Mouse (Mus musculus) natural killer cell, adult 2 months (primary cell): ENCODE measurements at regions not wholly inside any gene's neighbourhood (a gene's known extent, or its start where the extent isn't known, plus 50 kb on each side); places are given as distances from the start of the nearest gene placed in this dataset.
"Not testable (repeated sequence)": the region's sequence is repeated elsewhere in the genome, so short reads cannot be mapped to it uniquely, and the experiment has no call there.

Experiments used
- DNase-seq, 2 experiments: peaks; one replicate each; pipeline ENCODE4 v3.0.0; 2022; ENCODE audit warnings: low spot score in 2 of 2

GRCm38 (mm10) chr15:41283199-41283598, 1149.0 kb downstream of the 9330182O14Rik start:
- no peak for DNase-seq

- no peak for DNase-seq
These were observed 1152.7 kb downstream of the 9330182O14Rik start for GRCm38 (mm10) chr15:41286809-41287413.

DNA sequence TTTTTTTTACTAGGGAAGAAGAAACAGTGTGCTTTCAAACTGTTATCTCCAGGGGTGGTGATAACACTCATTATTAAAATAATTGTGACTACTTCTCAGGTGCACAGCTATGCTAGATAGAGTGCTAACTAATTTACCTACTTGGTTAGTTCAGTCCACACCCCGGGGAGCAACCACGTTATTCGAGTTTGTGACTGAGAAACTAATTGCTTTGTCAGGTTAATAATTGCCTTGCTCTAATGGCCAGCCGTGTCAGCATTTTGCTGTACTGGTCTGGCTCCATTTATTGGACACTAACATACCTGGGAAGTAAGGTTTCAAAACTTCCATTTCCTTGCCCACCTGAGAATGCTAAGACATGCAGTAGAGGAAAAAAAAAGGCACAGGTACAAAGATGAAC, 1163.3 kb downstream of the 9330182O14Rik start:
- DNase-seq = no peak

DNA sequence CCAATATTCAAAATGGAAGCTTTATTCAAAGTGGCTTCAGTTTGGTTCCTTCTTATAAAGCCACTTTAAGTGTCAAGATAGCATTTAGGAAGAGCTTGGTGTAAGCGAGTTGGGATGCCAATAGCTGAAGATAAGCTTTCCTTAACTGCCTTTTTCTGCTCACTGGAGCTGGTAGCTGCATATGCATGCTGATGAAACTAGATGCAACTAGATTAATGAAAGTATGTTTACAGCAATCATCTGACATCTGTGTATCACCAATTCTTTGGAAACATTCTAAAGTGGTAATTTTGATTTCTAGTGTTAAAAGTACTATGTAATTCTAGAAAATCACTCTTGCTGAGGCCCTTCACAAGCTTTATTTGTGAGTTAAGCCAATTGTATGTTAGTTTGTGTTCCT, 1172.5 kb downstream of the 9330182O14Rik start:
- no peak for DNase-seq

DNA sequence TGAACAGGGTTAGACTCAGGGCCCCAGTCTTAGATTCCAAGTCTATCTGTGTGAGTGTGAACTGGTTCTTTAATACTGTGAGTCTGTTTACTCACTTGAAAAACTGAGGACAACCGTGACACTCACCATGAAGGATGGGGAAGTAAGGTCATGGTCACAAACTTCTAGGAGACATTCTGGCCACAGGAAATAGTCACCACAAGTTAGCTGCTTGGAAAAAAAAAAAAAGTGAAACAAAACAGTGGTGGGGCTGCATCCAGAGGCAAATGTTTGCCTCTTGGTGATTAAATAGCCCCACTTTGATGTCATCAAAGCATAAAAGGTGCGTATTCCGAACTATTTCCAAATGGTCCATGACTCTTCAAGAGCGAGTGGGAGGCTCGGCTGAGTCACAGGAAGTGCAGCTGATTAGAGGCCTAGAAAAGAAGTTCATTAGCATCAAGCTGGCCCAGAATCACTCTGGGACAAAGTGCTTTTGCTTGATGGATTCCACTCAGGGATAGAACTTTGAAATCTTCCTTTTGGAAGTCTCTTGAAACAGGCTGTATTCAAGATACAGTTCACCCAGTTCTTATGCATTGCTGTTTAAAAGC, 1177.7 kb downstream of the 9330182O14Rik start:
- no peak for DNase-seq

GRCm38 (mm10) chr15:41314916-41315315, 1180.8 kb downstream of the 9330182O14Rik start:
- DNase-seq = no peak

DNA sequence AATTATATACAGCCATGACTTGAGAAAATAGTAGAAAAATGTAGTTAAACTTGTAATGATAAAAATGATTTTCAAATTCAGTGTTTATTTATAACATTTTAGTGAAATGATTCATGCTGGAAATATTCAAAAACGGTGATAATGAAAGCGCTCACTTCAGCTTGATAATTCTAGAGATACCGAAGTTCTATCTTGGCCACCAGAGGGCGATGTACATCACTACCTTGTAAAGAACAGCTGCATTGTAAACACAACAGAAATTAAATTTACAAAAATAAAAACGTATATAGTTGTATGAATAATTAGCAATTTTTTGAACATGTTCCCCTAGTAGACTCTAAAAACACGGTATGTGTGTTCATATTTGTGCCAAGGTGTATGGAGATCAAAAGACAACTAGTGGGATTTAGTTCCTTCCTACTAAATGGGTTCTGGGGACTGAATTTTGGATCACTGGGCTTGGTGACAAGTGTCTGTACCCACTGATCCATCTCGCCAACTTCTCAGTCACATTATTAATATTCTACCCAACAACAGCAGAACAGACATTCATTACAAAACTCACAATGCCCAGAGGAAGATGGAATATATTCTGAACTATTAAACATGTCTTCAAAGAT, 1191.6 kb downstream of the 9330182O14Rik start:
- peak in 1 of 2 experiments; percentile 1 for DNase-seq

DNA sequence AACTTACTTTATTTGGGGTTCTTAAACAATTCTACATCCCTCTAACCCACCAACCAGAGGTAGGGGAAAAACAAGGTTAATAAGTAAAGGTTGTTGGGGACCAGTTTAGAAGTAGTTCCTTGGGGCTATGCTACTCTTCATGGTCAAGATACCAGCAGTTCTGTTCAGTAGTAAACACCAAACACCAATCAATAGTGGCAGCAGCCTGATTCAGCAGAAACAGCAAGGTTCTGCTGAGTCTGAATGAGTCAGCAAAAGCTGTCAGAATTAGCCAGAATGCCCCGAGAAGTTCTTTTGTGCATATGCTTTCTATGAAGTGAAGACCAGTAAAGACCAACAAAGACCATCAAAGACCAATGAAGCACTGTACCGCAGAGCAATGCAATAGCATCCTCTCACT, 1195.1 kb downstream of the 9330182O14Rik start:
- DNase-seq = no peak

GRCm38 (mm10) chr15:41330085-41330484, 1195.9 kb downstream of the 9330182O14Rik start:
- no peak for DNase-seq

DNA sequence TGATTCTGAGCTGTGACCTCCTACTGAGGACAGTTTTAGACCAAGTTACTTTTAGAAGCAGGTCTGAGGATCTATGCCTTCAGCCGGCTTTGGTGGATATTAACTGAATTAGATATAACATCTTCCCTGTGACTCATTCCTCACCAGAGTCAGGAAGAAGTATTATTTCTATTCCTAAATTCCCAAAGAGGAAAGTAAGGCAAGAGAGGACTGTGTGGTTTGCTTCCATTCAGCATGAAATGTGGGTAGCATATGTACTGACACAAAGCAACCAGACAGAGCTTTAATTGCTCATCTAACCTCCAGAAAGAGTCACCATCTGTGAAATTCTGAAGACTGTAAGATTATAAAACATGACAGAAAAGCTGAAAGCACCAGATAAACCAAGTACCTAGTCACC, 1198.3 kb downstream of the 9330182O14Rik start:
- no peak for DNase-seq

GRCm38 (mm10) chr15:41333165-41333564, 1199.0 kb downstream of the 9330182O14Rik start:
- DNase-seq = no peak

- not testable (repeated sequence) for DNase-seq
These were observed 1206.5 kb downstream of the 9330182O14Rik start for GRCm38 (mm10) chr15:41340621-41341020.

DNA sequence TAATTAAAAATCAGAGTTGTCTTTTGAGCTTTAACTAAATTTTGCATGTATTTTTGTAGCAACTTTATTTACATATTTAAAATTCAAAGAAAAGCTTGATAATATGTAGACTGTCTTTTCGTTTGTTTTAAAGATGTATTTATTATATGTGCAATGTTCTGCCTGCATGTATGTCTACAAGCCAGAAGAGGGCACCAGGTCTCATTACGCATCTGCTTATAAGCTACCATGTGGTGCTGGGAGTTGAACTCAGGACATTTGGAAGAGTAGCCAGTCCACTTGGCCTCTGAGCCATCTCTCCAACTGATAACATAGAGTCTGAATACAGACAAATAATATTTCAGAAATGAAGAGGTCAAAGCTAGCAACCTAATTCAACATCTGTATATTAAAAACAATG, 1211.4 kb downstream of the 9330182O14Rik start:
- DNase-seq = no peak

- DNase-seq = no peak
These were observed 1213.1 kb downstream of the 9330182O14Rik start for GRCm38 (mm10) chr15:41347221-41347620.

- DNase-seq = no peak
These were observed 1218.0 kb downstream of the 9330182O14Rik start for GRCm38 (mm10) chr15:41352129-41352528.

GRCm38 (mm10) chr15:41359276-41359675, 1225.1 kb downstream of the 9330182O14Rik start:
- no peak for DNase-seq

DNA sequence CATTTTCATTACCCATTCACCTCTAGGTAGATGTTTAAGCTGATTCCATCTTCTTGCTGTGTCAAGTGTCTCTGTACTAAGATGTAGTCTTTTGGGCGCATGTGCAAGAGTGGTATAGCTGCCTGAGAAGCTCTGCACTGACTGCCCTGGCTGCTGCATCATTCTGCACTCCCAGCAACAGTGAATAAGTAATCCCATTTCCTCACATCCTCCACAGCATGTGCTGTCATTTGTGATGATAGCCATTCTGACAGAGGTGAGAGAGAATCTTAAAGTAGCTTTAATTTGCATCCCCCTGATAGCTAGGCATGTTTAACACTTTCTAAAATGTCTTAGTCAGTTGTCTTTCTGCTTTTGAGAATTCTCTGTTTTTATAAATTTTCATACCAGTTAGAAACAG, 1240.5 kb downstream of the 9330182O14Rik start:
- DNase-seq = no peak

DNA sequence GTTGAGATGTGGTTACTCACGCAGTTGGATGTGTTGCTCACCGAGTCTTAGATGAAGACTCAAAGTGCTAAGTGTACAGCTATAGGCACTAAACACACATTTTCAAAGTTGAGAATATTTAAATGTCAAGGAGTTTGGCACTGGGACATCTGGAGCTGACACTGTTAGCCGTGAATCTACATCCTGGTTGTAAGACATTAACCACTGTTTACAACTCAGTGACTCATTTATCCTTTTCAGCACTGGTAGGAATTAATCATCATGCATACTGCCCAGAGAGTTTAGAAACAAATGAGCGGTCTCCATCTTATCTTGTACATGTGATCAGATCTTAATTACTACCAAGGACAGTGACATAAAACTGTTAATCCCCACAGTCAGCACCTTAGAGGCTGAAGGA, 1241.7 kb downstream of the 9330182O14Rik start:
- no peak for DNase-seq

GRCm38 (mm10) chr15:41379637-41380036, 1245.5 kb downstream of the 9330182O14Rik start:
- DNase-seq = no peak

DNA sequence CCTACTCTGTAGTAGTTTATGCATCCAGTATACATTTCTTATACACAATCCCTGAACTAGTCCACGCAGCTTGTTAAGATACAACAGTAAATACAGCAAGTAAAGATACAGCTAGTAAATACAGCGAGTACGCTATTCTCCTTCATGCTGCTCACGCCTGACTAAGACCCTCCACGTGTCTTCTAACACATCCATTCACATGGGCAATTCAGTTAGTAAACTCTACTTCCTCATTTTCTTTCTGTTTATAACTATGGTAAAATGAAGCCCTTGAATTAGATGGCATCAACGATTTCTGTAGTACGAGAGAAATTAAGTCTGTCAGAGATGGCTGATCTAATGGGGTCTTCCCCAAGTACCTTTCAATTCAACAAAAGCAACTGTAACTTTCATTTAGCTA, 1246.3 kb downstream of the 9330182O14Rik start:
- DNase-seq = no peak

- DNase-seq = no peak
These were observed 1256.5 kb downstream of the 9330182O14Rik start for GRCm38 (mm10) chr15:41390699-41391098.
